Mouse (Mus musculus) thymus, postnatal 0 days (tissue): ENCODE data around the gene Tmeff1. TPM values are rescaled to one million over a fixed set of nuclear protein-coding genes. Genes with fewer than 3 reads are reported as not detected.
A peak's percentile ranks its signal among the peaks of the same experiment; 100 is the strongest.
"Not testable (repeated sequence)": the region's sequence is repeated elsewhere in the genome, so short reads cannot be mapped to it uniquely, and the experiment has no call there.

Source experiments
- DNase-seq: peaks from one replicate; pipeline ENCODE4 v3.0.0-alpha.2; 2015; ENCODE audit warnings: low spot score
- polyA plus RNA-seq: library from polyadenylated mRNA; unstranded; fragments of >200 nt; fragmentation: Nextera tagmentation; extraction: Ambion mirVana; gene quantifications from 2 replicates; pipeline ENCODE4 v1.2.1, GENCODE M21; 2015

Gene Tmeff1
- polyA plus RNA-seq, 1 experiment from 2014 or later: 4.5 TPM

DNA sequence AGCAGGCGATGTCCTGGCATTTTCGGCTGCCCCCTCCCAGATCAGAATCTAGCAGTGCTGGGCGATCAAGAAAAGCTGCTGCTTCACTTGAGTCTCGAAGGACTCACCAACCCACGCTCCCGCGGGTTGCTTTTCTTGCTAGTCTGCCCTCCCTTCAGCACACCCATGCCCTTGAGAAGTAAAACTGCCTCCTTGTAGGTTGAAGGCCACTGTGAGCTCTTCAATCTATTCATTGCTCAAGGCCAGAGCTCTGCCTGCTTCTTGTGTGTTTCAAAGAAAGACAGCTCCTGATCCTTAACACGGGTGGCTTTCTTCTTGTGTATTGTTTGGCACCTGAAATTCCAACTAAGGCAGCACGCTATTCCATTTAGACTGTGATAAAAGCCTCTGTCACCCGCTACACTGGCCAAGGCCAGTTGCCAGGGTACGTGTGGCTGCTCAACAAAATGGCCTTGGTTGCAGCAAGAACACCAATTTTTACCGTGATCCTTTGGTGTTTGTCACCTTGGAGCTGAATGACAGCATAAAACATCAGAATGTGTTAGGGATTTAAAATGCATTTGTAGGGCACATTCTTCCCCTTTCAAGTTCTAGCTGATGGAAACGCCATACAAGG lies 91.7 kb downstream of the Tmeff1 start:
- DNase-seq: no peak

DNA sequence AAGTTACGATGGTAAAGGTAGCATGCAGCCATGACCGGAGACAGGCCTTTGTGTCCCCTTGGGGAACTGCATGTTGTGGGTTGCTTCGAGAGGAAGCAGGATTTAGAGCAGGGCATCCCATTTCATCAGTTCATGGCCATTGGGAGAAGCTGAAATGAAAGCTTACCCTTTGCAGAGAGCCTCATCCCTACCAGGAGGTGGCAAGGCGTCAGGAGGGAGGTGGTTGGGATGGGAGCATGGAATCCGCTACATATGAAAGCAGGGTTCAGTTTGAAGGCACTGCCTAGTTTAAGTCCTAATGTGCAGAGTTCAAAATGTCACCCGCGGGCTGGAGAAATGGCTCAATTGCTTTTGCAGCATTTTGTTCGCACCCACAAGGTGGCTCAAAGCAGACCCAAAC lies 92.3 kb downstream of the Tmeff1 start:
- no peak for DNase-seq

DNA sequence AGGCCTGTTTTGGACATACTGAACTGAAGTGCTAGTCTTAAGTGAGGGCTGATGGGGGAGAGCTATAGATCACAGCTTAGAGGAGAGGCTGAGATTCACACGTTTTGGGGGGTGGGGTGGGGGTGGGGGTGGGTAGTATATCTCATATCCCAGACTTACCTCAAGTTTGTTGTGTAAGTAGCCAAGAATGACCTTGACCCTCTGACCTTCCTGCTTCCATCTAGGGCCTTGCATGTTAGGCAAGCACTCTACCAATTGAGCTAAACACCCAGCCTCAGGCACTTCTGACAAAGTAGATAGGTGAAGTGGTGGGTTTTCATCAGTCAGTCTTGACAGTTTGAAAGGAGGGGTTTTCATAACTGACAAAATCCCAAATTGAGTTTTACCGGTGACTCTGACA lies 92.8 kb downstream of the Tmeff1 start:
- no peak for DNase-seq

DNA sequence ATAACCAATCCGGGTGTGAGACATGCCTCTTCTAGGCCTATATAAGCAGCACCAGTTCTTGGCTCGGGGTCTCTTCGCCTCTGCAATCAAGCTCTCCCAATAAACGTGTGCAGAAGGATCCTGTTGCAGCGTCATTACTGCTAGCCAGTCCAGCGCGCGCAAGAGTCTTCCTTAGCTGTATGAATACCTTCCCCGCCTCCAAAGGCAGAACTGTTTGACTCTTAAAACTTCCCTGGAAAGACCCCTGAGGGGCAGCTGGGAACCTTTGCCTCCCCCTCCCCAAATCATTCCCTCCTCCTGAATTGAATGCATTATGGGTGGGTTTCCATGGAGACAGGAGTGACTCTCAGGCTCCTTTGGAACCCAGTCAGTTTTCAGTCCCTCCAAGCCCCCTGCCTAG lies 93.8 kb downstream of the Tmeff1 start:
- DNase-seq: no peak

DNA sequence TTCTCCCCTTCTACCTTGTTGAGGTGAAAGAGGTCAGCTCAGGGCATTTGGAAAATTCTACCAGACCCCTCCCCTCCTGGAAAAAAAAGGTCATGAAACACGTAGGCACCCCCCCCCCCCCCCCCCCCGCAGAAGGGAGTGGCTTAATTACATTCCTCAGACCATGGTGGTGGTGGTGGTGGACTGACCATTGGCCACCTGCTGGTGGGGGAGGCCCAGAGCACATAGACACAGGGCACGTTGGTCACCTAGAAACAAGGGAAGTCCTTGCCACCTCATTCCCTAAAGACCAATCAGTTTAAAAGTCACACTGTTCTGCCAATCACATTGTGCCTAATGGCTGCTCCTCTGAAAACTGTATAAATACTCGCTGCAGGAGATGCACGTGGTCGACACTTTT lies 94.8 kb downstream of the Tmeff1 start:
- not testable (repeated sequence) for DNase-seq

DNA sequence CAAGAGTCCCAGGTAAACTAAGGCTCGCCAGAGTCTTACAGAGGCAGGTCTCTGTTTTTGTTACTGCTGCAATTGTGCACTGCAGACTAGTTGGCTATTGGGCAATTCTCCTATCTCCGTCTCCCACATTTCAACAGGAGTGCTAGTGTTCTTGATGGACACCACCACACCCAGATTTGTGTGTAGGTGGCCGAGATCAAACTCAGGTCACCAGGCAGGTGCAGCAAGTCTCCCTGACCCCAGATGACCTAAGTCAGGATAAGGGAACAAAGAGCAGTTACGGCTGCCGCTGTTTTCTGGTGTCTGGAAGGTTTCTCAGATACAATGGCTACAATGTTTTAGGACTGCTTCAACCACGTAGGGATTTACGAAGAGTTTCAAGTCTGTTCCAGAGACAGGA lies 95.2 kb downstream of the Tmeff1 start:
- DNase-seq: no peak

DNA sequence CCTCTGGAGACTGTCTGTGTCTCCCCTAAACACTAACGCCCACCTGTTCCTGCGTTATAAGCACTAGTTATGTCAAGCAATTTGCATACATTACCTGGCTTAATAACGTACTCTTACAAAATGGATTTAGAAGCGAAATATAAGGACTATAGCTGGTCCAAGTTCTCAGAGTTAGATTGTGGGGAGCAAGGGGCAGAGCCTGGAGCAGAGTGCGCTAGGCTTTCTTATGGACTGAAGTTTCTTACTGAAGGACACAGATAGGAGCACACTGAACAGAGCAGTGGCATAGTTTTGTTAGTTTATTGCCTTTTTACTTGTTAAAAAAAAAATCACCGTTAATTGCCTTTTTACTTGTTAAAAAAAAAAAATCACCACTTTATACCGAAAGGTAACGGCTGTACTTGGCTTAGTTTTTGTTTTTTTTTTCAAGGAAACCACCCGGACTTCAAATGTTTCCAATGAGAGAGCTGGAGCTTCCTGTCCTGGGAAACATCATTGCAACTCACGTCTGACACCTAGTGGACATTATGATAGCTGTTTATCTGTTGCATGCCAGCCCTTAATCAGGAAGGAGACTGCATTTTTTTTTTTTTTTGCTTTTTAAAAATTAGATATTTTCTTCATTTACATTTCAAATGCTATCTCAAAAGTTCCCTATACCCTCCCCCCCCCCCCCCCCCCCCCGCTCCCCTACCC lies 95.8 kb downstream of the Tmeff1 start:
- DNase-seq: peak; percentile 50

DNA sequence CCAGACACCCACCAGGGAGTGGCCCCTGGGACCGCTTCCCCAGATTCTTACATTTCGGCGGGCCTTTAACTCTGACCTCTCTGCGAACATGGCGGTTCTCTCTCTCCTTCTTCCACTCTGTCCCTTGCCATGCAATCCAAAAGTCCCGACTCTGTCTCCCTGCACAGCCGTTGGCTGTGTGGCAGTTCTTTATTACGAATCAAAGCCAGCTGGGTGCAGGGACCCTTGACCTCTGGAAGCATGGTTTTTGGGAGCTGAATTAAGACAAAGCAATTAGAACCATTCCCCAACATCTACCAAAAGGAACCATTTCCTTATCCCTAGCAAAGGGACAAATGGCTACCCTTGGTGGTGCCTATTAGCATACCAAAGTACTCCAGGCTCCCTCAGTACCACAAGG lies 98.2 kb downstream of the Tmeff1 start:
- no peak for DNase-seq

DNA sequence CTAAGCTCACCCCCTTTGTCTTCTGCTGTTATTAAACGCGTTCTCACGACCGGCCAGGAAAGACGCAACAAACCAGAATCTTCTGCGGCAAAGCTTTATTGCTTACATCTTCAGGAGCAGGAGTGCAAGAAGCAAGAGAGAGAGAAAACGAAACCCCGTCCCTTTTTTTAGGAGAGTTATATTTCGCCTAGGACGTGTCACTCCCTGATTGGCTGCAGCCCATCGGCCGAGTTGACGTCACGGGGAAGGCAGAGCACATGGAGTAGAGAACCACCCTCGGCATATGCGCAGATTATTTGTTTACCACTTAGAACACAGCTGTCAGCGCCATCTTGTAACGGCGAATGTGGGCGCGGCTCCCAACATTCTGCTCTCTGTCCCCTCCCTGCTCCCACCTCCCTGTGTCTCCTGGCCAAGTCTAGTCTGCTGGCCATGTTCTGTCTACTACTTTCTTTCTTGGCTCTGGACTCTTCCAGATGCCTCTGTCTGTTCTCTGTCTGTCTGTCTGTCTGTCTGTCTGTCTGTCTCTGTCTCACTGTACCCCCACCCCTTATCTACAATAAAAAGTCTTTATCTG lies 98.7 kb downstream of the Tmeff1 start:
- not testable (repeated sequence) for DNase-seq

DNA sequence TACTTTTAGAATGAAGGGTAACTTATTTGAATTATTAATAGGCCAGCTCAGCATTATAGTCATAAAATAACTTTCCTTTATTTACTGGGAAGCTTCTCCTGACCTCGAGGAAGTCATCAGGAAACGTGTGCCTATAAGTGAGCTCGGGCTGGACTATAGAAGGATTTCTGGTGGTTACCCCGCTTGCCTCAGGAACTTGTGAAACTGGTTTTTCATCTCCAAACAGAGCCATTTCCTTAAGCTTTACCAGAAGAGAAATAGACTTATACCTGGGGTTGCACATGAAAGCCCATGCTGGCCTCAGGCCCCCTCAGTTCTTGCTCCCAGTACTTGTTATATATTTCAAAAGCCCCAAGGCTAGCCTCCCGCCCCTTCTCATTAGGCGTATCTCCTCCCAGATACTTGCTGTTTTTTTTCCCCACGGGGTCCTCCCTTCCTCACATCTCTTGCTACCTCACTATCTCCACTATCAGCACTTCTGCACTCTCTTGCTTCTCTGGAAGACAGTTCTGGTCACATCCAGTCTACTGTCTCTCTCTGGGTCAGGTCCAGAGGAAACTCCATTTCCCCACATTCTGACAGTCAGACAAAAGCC lies 99.7 kb downstream of the Tmeff1 start:
- no peak for DNase-seq

DNA sequence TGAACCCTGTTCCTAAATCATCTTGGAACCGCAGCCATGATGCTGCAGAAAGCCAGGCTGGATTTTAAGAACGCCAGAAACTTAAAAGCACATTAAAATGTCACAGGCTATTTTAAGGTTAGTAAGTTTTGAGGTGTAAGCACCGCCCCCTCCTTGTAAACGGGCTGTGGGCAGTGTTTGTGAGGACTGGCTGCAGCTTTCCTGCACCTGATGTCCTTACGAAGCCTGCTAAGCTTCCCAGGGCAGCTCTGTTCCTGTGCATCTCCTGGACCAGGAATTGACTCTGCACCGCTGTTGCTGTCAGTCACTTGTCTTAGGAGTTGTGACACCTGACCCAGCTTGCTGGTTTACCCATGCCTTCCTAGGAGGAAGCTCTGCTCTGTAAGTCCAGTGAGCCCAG lies 103.2 kb downstream of the Tmeff1 start:
- no peak for DNase-seq

DNA sequence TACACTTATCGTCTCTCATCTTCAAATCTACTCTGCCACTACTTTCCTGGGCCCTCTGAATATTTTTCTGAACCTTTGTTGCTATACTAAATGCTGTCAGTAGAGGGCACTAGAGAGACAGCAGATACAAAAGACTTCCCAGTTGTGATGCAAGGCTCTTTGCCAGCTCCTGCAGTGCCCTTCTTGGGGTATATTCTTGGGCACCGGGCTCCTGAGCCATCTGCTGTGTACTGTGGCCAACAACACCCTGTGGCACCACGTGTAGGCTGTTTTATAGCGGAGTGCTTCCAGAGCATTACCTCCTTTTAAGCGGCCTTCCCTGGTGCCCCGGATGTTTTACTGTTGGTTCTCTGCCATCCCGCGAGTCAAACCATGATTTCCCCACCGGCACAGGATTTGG lies 105.7 kb downstream of the Tmeff1 start:
- DNase-seq: peak; percentile 17

DNA sequence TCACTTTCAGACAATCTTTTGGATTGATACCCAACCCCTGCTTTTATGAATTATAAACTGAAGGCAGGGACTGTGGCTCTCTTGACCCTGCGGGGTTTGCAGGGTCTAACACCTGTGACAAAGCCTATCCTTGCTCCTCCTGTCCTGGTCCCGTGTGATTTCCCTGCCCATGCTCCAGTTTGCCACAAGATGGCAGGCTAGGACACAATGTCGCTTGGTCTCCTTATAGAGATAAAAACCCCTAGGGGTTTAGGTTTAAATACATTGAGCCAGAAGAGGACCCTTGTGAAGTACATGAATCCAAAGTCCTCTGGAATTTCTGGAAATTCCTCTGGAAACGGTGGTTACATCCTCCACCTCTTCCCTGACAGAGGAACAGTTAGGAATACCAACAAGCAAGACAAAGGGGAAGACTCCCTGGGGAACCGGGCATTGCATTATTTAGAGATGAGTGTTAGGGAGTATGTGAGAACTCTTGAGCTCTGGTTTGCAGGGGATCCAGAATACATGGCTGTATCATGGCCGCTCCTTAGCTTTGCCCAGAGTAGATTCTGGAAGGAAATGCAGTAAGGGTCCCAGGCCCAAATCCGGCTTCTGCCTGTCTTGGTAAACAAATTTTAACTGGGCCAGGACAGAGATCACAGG lies 106.9 kb downstream of the Tmeff1 start:
- DNase-seq: peak; percentile 33

DNA sequence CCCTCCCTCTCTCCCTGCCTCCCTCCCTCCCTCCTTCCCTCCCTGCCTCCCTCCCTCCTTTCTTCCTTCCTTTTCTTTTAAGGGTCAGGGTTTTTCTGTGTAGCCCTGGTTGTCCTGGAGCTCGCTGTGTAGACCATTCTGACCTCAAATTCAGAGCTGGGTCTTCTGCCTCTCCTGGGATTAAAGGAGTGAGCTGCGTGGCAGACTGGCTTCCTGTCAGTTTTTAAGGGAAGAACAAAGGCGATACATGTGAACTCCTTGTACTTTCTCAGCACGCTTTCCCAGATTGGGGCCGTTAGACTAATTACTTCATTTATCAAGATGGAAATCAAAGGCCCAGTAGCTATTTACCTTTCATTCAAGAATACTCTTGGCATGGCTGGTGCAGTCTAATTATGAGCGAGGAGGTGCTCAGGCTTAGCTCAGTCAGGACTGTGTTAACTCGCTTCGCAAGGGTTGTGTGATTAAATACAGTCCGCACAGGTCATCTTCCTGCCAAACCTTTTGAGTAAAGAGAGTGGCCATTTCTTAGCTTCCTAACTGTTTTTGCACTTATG lies 107.8 kb downstream of the Tmeff1 start:
- no peak for DNase-seq

DNA sequence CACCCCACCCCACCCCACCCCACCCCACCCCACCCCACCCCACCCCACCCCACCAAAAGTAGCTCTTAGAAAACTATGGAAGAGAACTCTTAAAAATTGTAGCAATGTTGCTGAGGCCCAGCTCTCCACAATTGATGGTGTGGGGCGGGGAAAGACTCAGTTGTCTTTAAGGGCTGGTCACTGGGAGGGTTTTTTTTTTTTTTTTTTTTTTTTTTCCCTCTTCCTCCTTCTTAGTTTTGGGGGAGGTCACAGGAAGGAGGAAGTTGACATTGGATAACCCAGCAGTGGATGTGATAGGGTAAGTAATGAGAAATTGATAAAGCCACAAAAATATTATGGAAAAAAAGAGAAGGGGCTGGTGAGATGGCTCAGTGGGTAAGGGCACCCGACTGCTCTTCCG lies 111.7 kb downstream of the Tmeff1 start:
- DNase-seq: no peak

DNA sequence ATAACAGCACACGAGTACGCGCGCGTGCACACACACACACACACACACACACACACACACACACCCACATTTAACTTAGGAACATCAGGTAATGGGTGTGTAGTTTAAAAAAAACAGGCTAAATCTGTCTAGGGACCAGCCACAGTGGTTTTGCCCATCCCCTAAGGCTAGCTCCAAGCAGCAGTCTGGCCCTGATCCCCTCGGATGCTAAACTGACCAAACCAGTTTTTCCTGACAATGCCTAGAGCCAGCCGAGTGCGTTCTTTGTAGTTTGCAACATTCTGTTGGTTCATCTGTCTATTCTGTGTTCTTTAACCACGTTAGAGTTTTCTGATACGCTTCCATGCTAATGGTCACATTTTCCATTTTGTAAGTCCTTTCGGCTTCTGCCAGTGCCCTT lies 112.3 kb downstream of the Tmeff1 start:
- no peak for DNase-seq

Other genes starting within 250 kb of the Tmeff1 start
- gene Tex10, start 111.7 kb upstream of the Tmeff1 start, polyA plus RNA-seq: 44.0 and 46.6 TPM in 2 replicates
- 3.6 and 4.8 TPM in 2 replicates for gene Msantd3, start 45.2 kb upstream of the Tmeff1 start, polyA plus RNA-seq
- 0.25 and 0.37 TPM in 2 replicates for gene Cavin4, start 78.3 kb downstream of the Tmeff1 start, polyA plus RNA-seq